Mouse (Mus musculus): Measurements from ENCODE around the gene Scn1a.

Gene Scn1a

DNA sequence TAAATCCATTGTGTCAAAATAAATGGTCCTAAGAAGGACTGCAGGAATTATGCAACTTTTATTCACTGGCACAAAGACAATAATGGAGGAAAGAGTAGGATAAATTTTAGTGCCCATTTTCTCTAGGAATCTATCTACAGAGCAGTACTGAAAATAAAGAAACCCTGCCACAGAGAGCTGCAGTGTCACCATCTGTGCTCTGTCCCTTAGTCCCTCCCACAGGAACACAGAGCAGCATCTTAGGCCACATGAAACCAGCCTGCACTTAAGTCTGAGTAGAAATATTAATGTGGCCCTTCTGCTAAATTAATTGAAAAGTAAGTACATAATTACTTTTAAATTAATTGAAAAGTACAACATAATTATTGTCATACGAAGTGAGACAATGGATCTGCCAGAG, 196.6 kb downstream of the Scn1a start:
- no peak for DNase-seq (ENCODE audit: low spot score)

DNA sequence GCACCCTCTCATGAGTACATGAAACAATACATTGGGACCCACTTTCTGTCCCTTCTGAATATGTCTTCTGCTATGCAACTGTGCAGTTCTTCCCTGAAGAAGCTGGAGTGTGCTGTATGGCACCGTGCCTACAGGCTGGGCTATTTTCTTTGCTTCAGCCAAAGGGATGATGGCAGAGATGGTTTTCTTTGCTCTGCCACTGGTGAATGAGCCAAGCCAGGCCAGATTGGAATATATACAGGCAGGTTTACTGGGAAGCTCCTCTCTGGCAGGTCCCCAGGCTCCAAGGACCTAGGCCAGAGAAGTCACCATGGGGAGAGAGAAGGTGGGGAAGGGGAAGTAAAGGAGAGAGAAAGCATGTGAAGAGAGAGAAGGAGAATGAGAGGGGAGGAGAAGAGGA, 200.3 kb downstream of the Scn1a start:
- no peak for DNase-seq (ENCODE audit: low spot score)

- DNase-seq (ENCODE audit: low spot score) = no peak
Observed at GRCm38 (mm10) chr2:66238886-66239285, 201.8 kb downstream of the Scn1a start.

DNA sequence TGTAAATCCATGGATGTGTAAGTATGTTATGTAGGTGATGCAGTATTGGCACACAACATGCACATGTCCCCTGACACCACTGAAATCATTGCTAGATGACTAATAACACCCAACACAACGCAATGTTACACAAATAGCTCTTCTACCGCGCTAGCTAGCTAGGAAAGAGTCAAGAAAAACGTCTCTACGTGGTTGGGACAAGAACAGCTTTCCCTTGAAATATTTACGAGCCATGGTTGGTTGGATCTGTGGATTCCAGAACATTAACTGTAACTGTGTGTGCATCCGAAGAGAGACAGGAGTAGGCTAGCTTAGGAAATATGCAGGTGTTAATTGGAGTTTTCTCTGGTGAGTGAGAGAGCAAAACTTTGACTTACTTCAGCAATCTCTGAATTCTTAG, 219.7 kb downstream of the Scn1a start:
- no peak for DNase-seq (ENCODE audit: low spot score)
